Mouse (Mus musculus) heart, adult 2 months (tissue): Measurements from ENCODE around the gene Gm49369. TPM values are rescaled to one million over a fixed set of nuclear protein-coding genes. Genes with fewer than 3 reads are reported as not detected.
"Not testable (repeated sequence)": the region's sequence is repeated elsewhere in the genome, so short reads cannot be mapped to it uniquely, and the experiment has no call there.

Source experiments
- DNase-seq, 2 experiments: peaks; one replicate each; pipeline ENCODE4 v3.0.0; 2021
- H3K27ac ChIP-seq: fragments of 200-600 bp; 2 replicates; pipeline ENCODE4 v1.8.1; 2022
- H3K27me3 ChIP-seq: fragments of 200-500 bp; 2 replicates; pipeline ENCODE4 v1.6.1; 2012; ENCODE audit warnings: mild to moderate bottlenecking, low read length, inconsistent platforms, mixed read lengths; ENCODE audit not compliant: control insufficient read depth, insufficient read depth
- H3K36me3 ChIP-seq: fragments of 200-500 bp; 2 replicates; pipeline ENCODE4 v1.6.1; 2012; ENCODE audit warnings: low read length, inconsistent platforms; ENCODE audit not compliant: control insufficient read depth, insufficient read depth
- H3K4me1 ChIP-seq: fragments of 200-500 bp; 2 replicates; pipeline ENCODE4 v1.6.1; 2011; ENCODE audit warnings: low read length; ENCODE audit not compliant: control insufficient read depth, insufficient read depth
- H3K4me3 ChIP-seq: fragments of 200-600 bp; 2 replicates; pipeline ENCODE4 v1.8.1; 2022
- H3K79me2 ChIP-seq: fragments of 200-500 bp; replicated peaks from 2 replicates; pipeline ENCODE4 v1.6.1; 2012; ENCODE audit warnings: mild to moderate bottlenecking, inconsistent platforms, low read length, moderate library complexity, mixed read lengths; ENCODE audit not compliant: control insufficient read depth, insufficient read depth
- H3K9ac ChIP-seq: fragments of 200-500 bp; 2 replicates; pipeline ENCODE4 v1.6.1; 2012; ENCODE audit warnings: low read depth, mild to moderate bottlenecking, control low read depth, inconsistent platforms, low read length, mixed read lengths
- CTCF ChIP-seq: fragments of 200-600 bp; IDR thresholded peaks from 2 replicates; pipeline ENCODE4 v1.8.1; 2022; ENCODE audit warnings: antibody characterized with exemption, mild to moderate bottlenecking, moderate library complexity
- EP300 ChIP-seq: fragments of 200-500 bp; IDR thresholded peaks from 2 replicates; pipeline ENCODE4 v1.6.1; 2011; ENCODE audit warnings: low read depth, low read length, control low read depth; ENCODE audit not compliant: insufficient read depth
- POLR2A ChIP-seq: fragments of 200-500 bp; IDR thresholded peaks from 2 replicates; pipeline ENCODE4 v1.6.1; 2011; ENCODE audit warnings: mild to moderate bottlenecking, low read depth, low read length, control low read depth; ENCODE audit not compliant: insufficient read depth
- WGBS: fragments of 180-500 bp; shearing (Covaris S2); methylation state at CpG from one replicate; pipeline ENCODE4 v1.1.7; 2018; 5-methylcytosine and 5-hydroxymethylcytosine counted together
- intact Hi-C: fragments of 180-260 bp; cut with DNase I; formaldehyde crosslinking; loops from one replicate; pipeline ENCODE4 v1.15.1; 2025
- polyA plus RNA-seq: library from polyadenylated mRNA; depleted of rRNA; stranded (reverse); fragments of >200 nt; gene quantifications from 2 replicates; pipeline ENCODE4 v1.2.3, GENCODE M21; 2012
- total RNA-seq, 2 experiments: library from RNA; stranded (reverse); gene quantifications; 2 replicates each; pipeline ENCODE4 v1.2.3; 2021

The Gm49369 gene
- total and polyA plus RNA-seq, 3 experiments = 3.5 to 4.9 TPM; not detected in 1

DNA sequence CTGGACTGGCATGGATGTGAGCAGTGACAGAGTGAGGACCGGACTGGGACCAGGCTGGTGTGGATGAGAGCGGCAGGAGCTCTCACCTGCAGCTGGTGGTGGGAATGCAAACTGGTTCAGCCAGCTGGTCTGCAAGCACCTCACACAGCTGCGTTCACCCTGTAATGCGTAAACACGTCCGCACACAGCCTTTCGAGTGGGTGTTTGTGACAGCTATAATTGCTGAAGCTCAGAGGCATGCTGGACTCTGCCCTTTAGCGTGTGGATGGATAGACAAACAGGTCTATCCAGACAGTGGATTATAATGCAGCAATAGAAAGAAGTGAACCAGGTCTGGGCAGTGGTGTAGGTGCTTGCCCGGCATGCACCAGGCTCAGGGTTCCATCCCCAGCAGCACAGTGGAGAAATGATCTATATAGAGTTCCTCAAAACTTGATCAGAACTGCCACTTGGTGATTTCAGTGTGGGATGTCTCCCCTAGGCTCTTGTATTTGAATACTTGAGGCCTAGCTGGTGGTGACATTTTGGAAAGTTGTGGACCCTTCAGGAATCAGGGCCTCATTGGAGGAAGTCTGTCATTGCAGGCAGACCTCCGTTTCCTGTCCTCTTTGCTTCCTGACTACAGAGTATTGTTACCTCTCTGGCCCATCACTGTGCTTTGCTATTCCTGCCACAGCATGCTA is 40.8 kb downstream of the Gm49369 start:
- H3K9ac ChIP-seq = no peak overlapping the region
- TF ChIP-seq POLR2A (no peak), CTCF (no peak), EP300 (no peak)
- no peak overlapping the region for H3K4me3 ChIP-seq
- no peak overlapping the region for H3K27ac ChIP-seq
- no peaks in the 10 kb centered on the region for H3K36me3 ChIP-seq
- H3K4me1 ChIP-seq = no peaks in the 10 kb centered on the region
- WGBS = 84% methylated on average over 10 of the region's 10 CpGs
- DNase-seq = no peak
- no peaks in the 10 kb centered on the region for H3K79me2 ChIP-seq
- H3K27me3 ChIP-seq = no peaks in the 10 kb centered on the region
- intact Hi-C loops = no loop called here

DNA sequence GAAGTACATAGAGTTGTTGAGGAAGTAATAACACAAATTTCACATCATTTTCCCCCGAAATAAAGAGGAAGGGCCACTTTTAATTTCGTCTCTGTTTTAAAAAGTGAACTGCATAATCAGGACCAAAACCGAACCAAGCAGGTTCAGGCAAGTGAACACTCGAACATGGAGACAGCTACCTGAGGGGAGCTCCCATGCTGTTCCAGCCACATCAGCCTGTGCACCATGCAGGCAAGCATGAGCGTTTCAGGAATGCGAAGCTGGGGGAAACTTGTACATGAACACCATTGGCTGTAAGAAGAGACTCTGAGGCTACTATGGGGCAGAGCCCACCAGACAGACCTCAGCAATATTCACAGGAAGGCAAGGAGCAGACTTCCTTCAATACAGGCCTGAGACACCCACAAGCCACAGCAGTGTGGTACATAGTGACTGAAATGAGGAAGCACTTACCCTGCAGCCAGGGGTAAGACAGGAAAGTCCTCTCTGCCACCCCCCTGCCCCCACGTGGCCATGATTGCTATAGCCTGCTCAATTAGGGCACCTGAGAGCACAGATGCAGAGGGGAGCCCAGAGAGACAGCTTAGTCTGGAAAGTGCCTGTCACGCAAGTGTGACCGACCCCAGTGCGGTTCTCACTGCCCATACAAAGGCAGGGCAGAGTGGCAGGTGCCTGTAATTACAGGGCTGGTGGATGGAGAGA is 42.0 kb downstream of the Gm49369 start:
- H3K79me2 ChIP-seq = no peaks in the 10 kb centered on the region
- H3K36me3 ChIP-seq = no peaks in the 10 kb centered on the region
- no peak overlapping the region for H3K4me3 ChIP-seq
- H3K4me1 ChIP-seq = no peaks in the 10 kb centered on the region
- peak in 1 of 2 experiments; percentile 37 for DNase-seq
- TF ChIP-seq CTCF = no peak
- no peak overlapping the region for H3K27ac ChIP-seq
- intact Hi-C loops = no loop called here
- 71% methylated on average over 10 of the region's 10 CpGs for WGBS
- H3K27me3 ChIP-seq = no peaks in the 10 kb centered on the region
- H3K9ac ChIP-seq = no peak overlapping the region

DNA sequence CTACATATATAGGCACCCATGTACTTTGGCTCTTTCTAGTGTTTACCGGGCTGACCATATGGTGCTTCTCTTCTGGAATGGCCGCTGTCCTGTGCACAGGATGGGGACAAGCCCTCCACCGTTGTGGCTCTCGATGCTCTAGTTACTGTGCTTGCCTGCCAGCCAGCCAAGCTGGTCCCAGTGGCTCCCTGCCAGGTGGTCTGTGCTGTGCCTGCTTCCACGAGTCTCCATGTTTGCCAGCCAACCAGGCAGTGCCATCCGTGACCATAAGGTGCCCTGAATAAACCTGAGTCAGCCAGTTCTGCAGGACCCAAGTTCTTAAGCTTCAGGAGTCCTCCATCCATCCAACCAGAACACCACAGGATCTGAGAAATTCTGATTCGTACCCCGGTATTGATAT is 47.3 kb downstream of the Gm49369 start:
- Histone ChIP-seq H3K36me3 (no peaks in the 10 kb centered on the region), H3K27ac (no peak overlapping the region), H3K4me1 (peaks cover 10% of the 10 kb centered on the region), H3K27me3 (no peaks in the 10 kb centered on the region), H3K9ac (no peak overlapping the region), H3K79me2 (no peaks in the 10 kb centered on the region), H3K4me3 (no peak overlapping the region)
- intact Hi-C loops = loop anchor here (2.0 kb wide), 4 partner anchors 18 to 164 kb away; partner anchors contain the start of genes Ifitm10 and Tnnt3
- DNase-seq = no peak
- WGBS = 84% methylated on average over 8 of the region's 8 CpGs
- TF ChIP-seq CTCF (no peak), POLR2A (no peak), EP300 (no peak)

DNA sequence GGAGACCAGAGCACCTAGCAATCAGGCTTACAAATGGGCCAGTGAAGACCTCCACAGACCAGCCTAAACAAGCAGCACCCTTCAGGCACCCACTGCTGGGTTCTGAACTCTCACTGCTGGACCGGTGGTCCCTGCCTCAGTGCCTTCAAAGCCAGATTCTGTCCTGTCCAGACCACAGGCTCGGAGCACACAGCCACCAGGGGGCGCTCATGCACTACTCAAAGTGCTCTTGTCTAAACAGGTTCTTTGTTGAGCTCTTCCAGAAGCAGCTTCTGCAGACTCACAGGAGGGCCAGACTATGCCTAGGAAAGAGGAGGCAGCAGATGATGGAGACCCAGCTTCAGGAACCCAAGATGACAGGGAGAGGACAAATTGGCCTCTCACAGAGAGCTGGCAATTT is 48.2 kb downstream of the Gm49369 start:
- WGBS = 3% methylated on average over 3 of the region's 3 CpGs
- TF ChIP-seq EP300 = peak; percentile 92
- TF ChIP-seq POLR2A = no peak
- TF ChIP-seq CTCF = peak; percentile 97
- H3K36me3 ChIP-seq = no peaks in the 10 kb centered on the region
- no peak overlapping the region for H3K9ac ChIP-seq
- H3K27ac ChIP-seq = no peak overlapping the region
- intact Hi-C loops = loop anchor here (1.0 to 5.0 kb wide), 9 partner anchors 17 to 338 kb away; partner anchors contain the start of genes Ctsd, Ifitm10 and Tnnt3
- peak; percentile 81 to 90 for DNase-seq
- H3K4me3 ChIP-seq = no peak overlapping the region
- H3K27me3 ChIP-seq = no peaks in the 10 kb centered on the region
- peaks cover 13% of the 10 kb centered on the region for H3K4me1 ChIP-seq
- H3K79me2 ChIP-seq = no peaks in the 10 kb centered on the region

DNA sequence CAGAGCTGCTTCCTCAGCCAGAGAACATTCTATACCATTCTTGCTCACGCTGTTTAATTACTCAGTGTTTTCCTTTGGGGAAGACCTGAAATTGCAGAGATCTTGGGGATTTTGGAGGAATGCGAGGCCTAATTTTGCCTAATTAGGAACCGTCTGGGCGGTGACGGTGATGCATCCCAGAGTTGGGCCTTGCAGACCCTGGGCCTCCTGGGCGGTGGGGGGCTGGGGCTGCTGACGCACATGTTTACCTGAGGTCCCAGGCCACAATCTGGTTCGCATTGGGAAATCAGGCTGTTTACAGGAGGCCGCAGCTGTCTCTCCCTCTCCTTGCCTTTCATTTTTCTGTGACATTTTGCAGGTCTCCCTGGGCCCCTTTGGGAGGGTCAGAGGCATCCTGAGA is 49.7 kb downstream of the Gm49369 start:
- H3K36me3 ChIP-seq, H3K79me2 ChIP-seq, H3K27me3 ChIP-seq, H3K9ac ChIP-seq, H3K4me3 ChIP-seq, H3K27ac ChIP-seq, DNase-seq: not testable (repeated sequence)
- WGBS = 96% methylated on average over 6 of the region's 9 CpGs
- intact Hi-C loops = loop anchor here (5.0 kb wide), 3 partner anchors 55 to 340 kb away; partner anchors contain the start of gene Ctsd
- H3K4me1 ChIP-seq = peaks cover 13% of the 10 kb centered on the region

DNA sequence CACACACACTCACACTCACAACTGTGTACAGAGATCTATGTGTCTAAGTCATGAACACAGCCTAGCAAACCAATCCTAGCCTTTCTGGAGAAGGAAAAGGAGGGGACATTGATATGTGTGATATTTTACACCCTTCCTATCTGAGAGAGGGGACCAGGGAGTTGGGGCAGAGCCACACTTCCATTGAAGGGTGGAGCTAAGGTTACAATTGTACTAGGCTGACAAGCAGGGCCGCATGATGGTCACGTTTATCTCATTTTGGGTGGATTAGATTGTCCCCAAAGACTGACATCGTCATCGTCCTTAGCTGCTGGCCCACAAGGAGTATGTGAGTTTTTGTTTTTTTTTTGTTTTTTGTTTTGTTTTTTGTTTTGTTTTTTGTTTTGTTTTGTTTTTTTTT is 51.2 kb downstream of the Gm49369 start:
- WGBS = 81% methylated on average over 4 of the region's 4 CpGs
- no peak overlapping the region for H3K27ac ChIP-seq
- TF ChIP-seq CTCF (no peak), EP300 (no peak), POLR2A (no peak)

More for the DNA sequence above, 51.2 kb downstream of the Gm49369 start:
- no peak for DNase-seq
- H3K36me3 ChIP-seq = no peaks in the 10 kb centered on the region
- no peak overlapping the region for H3K4me3 ChIP-seq
- no peak overlapping the region for H3K9ac ChIP-seq
- H3K27me3 ChIP-seq = no peaks in the 10 kb centered on the region
- H3K79me2 ChIP-seq = no peaks in the 10 kb centered on the region
- H3K4me1 ChIP-seq = peaks cover 13% of the 10 kb centered on the region
- intact Hi-C loops = loop anchor here (5.0 kb wide), 3 partner anchors 56 to 341 kb away; partner anchors contain the start of gene Ctsd
